Mouse (Mus musculus) lung, postnatal 0 days (tissue): ENCODE measurements around the gene Ddx51.

Experiments
- CTCF ChIP-seq: IDR thresholded peaks from 2 replicates; pipeline ENCODE4 v1.5.1; 2016; ENCODE audit warnings: antibody characterized with exemption, mild to moderate bottlenecking
- EP300 ChIP-seq: IDR thresholded peaks from 2 replicates; pipeline ENCODE4 v1.6.1; 2016; ENCODE audit warnings: antibody characterized with exemption, mild to moderate bottlenecking, control low read depth

- TF ChIP-seq CTCF (no peak), EP300 (no peak)
Measured at GRCm38 (mm10) chr5:110628156-110628555, 25.1 kb upstream of the Ddx51 start.
